ENCODE assay signal across 8 mouse cellular contexts in genomic region chr11:84128943-84129798, GRCm38 (mm10). TPM values are rescaled to one million over a fixed set of nuclear protein-coding genes. Genes with fewer than 3 reads are reported as not detected.
DNase-seq lines count a peak whose midpoint lies in the region; ATAC-seq and TF ChIP-seq lines count a peak whose summit lies in the region.

TSS of gene Tada2a (minus strand) at chr11:84129600.
TSS of gene Acaca (plus strand) at chr11:84129672.

- peaks cover 30% of the 10 kb centered on the region for H3K36me3 ChIP-seq in ES-Bruce4 (ENCODE audit: control insufficient read depth, insufficient read depth, low read length, poor library complexity, severe bottlenecking)
- peaks cover 2% of the 10 kb centered on the region; the same call in 1 of the 2 replicates for H3K36me3 ChIP-seq in forebrain, embryonic 11.5 days (ENCODE audit: control insufficient read depth, insufficient read depth, low read length)
- H3K36me3 ChIP-seq in heart, embryonic 16.5 days (ENCODE audit: control insufficient read depth, insufficient read depth) = peaks cover 18% of the 10 kb centered on the region
- H3K36me3 ChIP-seq in neural tube, embryonic 14.5 days (ENCODE audit: control insufficient read depth, insufficient read depth, low read length) = peaks cover 21% of the 10 kb centered on the region
- no peaks in the 10 kb centered on the region for H3K36me3 ChIP-seq in testis, adult 2 months (ENCODE audit: control insufficient read depth, insufficient read depth, low read length)

- peak; percentile 73 for TF ChIP-seq POLR2A in ES-Bruce4 (IDR thresholded peaks at IDR 0.05; ENCODE audit: insufficient read depth, low read length)
- TF ChIP-seq POLR2A in testis, adult 2 months (IDR thresholded peaks at IDR 0.05; ENCODE audit: control insufficient read depth, low read depth, low read length) = peak; percentile 78

- no peaks in the 10 kb centered on the region for H3K27me3 ChIP-seq in ES-Bruce4 (ENCODE audit: control insufficient read depth, insufficient read depth, low read length, poor library complexity, severe bottlenecking)
- H3K27me3 ChIP-seq in forebrain, embryonic 11.5 days (ENCODE audit: control insufficient read depth, insufficient read depth, low read length) = no peaks in the 10 kb centered on the region
- H3K27me3 ChIP-seq in heart, embryonic 16.5 days (ENCODE audit: control insufficient read depth, insufficient read depth, low read length) = no peaks in the 10 kb centered on the region
- no peaks in the 10 kb centered on the region for H3K27me3 ChIP-seq in neural tube, embryonic 14.5 days (ENCODE audit: control insufficient read depth, insufficient read depth, low read length)
- H3K27me3 ChIP-seq in testis, adult 2 months (ENCODE audit: control insufficient read depth, insufficient read depth, low read length) = no peaks in the 10 kb centered on the region

- no peaks in the 10 kb centered on the region for H3K9me3 ChIP-seq in ES-Bruce4 (replicated peaks; ENCODE audit: control insufficient read depth, insufficient read depth, low read length, poor library complexity, severe bottlenecking)
- no peaks in the 10 kb centered on the region for H3K9me3 ChIP-seq in forebrain, embryonic 11.5 days (ENCODE audit: control insufficient read depth, low read length)
- H3K9me3 ChIP-seq in heart, embryonic 16.5 days (replicated peaks; ENCODE audit: control insufficient read depth, low read length) = no peaks in the 10 kb centered on the region
- H3K9me3 ChIP-seq in neural tube, embryonic 14.5 days (ENCODE audit: control insufficient read depth, low read length) = no peaks in the 10 kb centered on the region

- TF ChIP-seq EP300 in ES-Bruce4 (IDR thresholded peaks at IDR 0.05; ENCODE audit: insufficient read depth, low read depth, low read length) = no peak

- peak; percentile 90 for ATAC-seq in forebrain, embryonic 11.5 days (replicated peaks; ENCODE audit: low FRiP score)
- ATAC-seq in heart, embryonic 16.5 days (replicated peaks; ENCODE audit: extremely low read depth, insufficient read depth, low FRiP score) = peak; percentile 93
- ATAC-seq in neural tube, embryonic 14.5 days (ENCODE audit: low read depth) = peak; percentile 93

- H3K4me1 ChIP-seq in ES-Bruce4 (ENCODE audit: control insufficient read depth, insufficient read depth, low read length) = no peaks in the 10 kb centered on the region
- no peaks in the 10 kb centered on the region for H3K4me1 ChIP-seq in forebrain, embryonic 11.5 days (replicated peaks; ENCODE audit: control insufficient read depth, insufficient read depth, low read length)
- peaks cover 7% of the 10 kb centered on the region for H3K4me1 ChIP-seq in heart, embryonic 16.5 days (ENCODE audit: control insufficient read depth, insufficient read depth, low read length)
- H3K4me1 ChIP-seq in neural tube, embryonic 14.5 days (ENCODE audit: control insufficient read depth, insufficient read depth, low read length) = no peaks in the 10 kb centered on the region
- peaks cover 4% of the 10 kb centered on the region for H3K4me1 ChIP-seq in testis, adult 2 months (ENCODE audit: control insufficient read depth, insufficient read depth, low read length)

- under 1% methylated on average over 81 of the region's 83 CpGs for WGBS in forebrain, embryonic 11.5 days
- WGBS in heart, embryonic 16.5 days = under 1% methylated on average over 58 of the region's 83 CpGs
- WGBS in neural tube, embryonic 14.5 days = 1% methylated on average over 67 of the region's 83 CpGs

- peak within 1 kb of the TSS; percentile 80 for H3K4me2 ChIP-seq in forebrain, embryonic 11.5 days (ENCODE audit: low read depth, low read length, severe bottlenecking)
- H3K4me2 ChIP-seq in heart, embryonic 16.5 days (ENCODE audit: low read depth, low read length) = peak within 1 kb of the TSS; percentile 92
- H3K4me2 ChIP-seq in neural tube, embryonic 14.5 days (ENCODE audit: low read depth, low read length) = peak within 1 kb of the TSS; percentile 84

- DNase-seq in c-Kit-positive CD71-positive TER-119-negative erythroid progenitor cells, embryonic 14.5 days (ENCODE audit: low read depth) = peak; percentile 58
- DNase-seq in forebrain, embryonic 11.5 days (ENCODE audit: low spot score) = peak; percentile 91
- DNase-seq in kidney, postnatal 36 days = peak; percentile 66 to 87
- peak; percentile 70 to 71 for DNase-seq in lung, adult 18-20 months

- peak within 1 kb of the TSS; percentile 45; the same call in 1 of the 2 replicates for H3K27ac ChIP-seq in ES-Bruce4 (ENCODE audit: insufficient read depth, low read length)
- H3K27ac ChIP-seq in forebrain, embryonic 11.5 days (ENCODE audit: low read depth, low read length) = no peak within 1 kb of the TSS
- H3K27ac ChIP-seq in heart, embryonic 16.5 days (ENCODE audit: low read length) = peak within 1 kb of the TSS; percentile 55
- H3K27ac ChIP-seq in neural tube, embryonic 14.5 days (ENCODE audit: low read depth, low read length) = peak within 1 kb of the TSS; percentile 66
- peak within 1 kb of the TSS; percentile 71 for H3K27ac ChIP-seq in testis, adult 2 months (ENCODE audit: control insufficient read depth, insufficient read depth, low read depth, low read length)

- no peak for TF ChIP-seq CTCF in ES-Bruce4 (IDR thresholded peaks at IDR 0.05; ENCODE audit: low read depth, low read length)
- no peak for TF ChIP-seq CTCF in testis, adult 2 months (IDR thresholded peaks at IDR 0.05; ENCODE audit: control insufficient read depth, insufficient read depth, insufficient replicate concordance, low read depth, low read length)

- H3K9ac ChIP-seq in ES-Bruce4 (ENCODE audit: low read depth, poor library complexity, severe bottlenecking) = peak within 1 kb of the TSS; percentile 87
- peak within 1 kb of the TSS; percentile 85 for H3K9ac ChIP-seq in forebrain, embryonic 11.5 days (ENCODE audit: low read length)
- H3K9ac ChIP-seq in heart, embryonic 16.5 days (ENCODE audit: low read length) = peak within 1 kb of the TSS; percentile 92
- peak within 1 kb of the TSS; percentile 82 for H3K9ac ChIP-seq in neural tube, embryonic 14.5 days (replicated peaks; ENCODE audit: low read depth, low read length)

- H3K4me3 ChIP-seq in ES-Bruce4 (ENCODE audit: low read depth, low read length) = peak within 1 kb of the TSS; percentile 80
- peak within 1 kb of the TSS; percentile 81 for H3K4me3 ChIP-seq in forebrain, embryonic 11.5 days (ENCODE audit: low read depth, low read length)
- H3K4me3 ChIP-seq in heart, embryonic 16.5 days (ENCODE audit: low read length) = peak within 1 kb of the TSS; percentile 93
- H3K4me3 ChIP-seq in neural tube, embryonic 14.5 days (ENCODE audit: low read depth, low read length) = peak within 1 kb of the TSS; percentile 76
- peak within 1 kb of the TSS; percentile 87 for H3K4me3 ChIP-seq in testis, adult 2 months (ENCODE audit: control insufficient read depth, low read depth, low read length)

RNA-seq across cellular contexts. Expression of gene Tada2a, which starts in this region (rescaled TPM):
- 95.8 and 99.3 TPM in 2 replicates for polyA plus RNA-seq in ES-Bruce4 (2011; ENCODE audit: insufficient read depth, insufficient read length, low read depth, missing spikeins)
- polyA plus RNA-seq in forebrain, embryonic 11.5 days (2014; fragmentation: Nextera tagmentation; extraction: Ambion mirVana) = 41.7 and 42.8 TPM in 2 replicates
- polyA plus RNA-seq in heart, embryonic 16.5 days (2015; fragmentation: Nextera tagmentation; extraction: Ambion mirVana) = 17.3 and 20.7 TPM in 2 replicates
- polyA plus RNA-seq in neural tube, embryonic 14.5 days (2014; fragmentation: Nextera tagmentation; extraction: Ambion mirVana) = 28.4 and 31.6 TPM in 2 replicates
- polyA plus RNA-seq in testis, adult 2 months (2012; rRNA removed) = 3.5 and 4.2 TPM in 2 replicates

RNA-seq across cellular contexts. Expression of gene Acaca, which starts in this region (rescaled TPM):
- polyA plus RNA-seq in ES-Bruce4 (2011; ENCODE audit: insufficient read depth, insufficient read length, low read depth, missing spikeins) = 49.5 and 50.3 TPM in 2 replicates
- 32.1 and 37.2 TPM in 2 replicates for polyA plus RNA-seq in forebrain, embryonic 11.5 days (2014; fragmentation: Nextera tagmentation; extraction: Ambion mirVana)
- 5.1 and 6.8 TPM in 2 replicates for polyA plus RNA-seq in heart, embryonic 16.5 days (2015; fragmentation: Nextera tagmentation; extraction: Ambion mirVana)
- polyA plus RNA-seq in neural tube, embryonic 14.5 days (2014; fragmentation: Nextera tagmentation; extraction: Ambion mirVana) = 38.8 and 39.1 TPM in 2 replicates
- polyA plus RNA-seq in testis, adult 2 months (2012; rRNA removed) = 10.2 and 11.2 TPM in 2 replicates
